Mouse (Mus musculus): Measurements from ENCODE around the gene Afap1l2.

DNA sequence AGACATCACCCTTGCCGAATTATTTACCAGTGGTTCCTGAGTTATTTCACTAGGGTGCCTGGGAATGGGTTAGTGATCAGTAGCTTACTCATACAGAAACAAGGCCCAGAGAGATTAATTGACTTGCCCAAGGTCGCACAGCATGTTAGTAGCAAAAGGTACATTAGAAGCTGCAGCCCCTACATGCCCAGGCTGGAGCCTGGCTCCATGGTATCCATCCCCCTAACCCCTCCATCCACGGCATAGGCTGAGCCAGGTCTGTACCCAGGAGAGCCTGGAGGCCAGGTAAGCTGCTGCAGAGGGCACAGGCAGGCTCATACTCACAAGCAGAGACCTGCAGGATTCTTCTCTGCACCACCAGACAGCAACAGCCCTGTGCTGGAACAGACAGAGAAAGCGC, 6.1 kb downstream of the Afap1l2 start:
- TF ChIP-seq CTCF (conservative IDR thresholded peaks at IDR 0.05; ENCODE audit: insufficient read depth, insufficient read length, low read depth, low read length) (no peak), POLR2A (IDR thresholded peaks at IDR 0.05; ENCODE audit: low read depth, low read length) (no peak)
